Comparison of ENCODE assay signal across 8 mouse cellular contexts in the genomic region with DNA sequence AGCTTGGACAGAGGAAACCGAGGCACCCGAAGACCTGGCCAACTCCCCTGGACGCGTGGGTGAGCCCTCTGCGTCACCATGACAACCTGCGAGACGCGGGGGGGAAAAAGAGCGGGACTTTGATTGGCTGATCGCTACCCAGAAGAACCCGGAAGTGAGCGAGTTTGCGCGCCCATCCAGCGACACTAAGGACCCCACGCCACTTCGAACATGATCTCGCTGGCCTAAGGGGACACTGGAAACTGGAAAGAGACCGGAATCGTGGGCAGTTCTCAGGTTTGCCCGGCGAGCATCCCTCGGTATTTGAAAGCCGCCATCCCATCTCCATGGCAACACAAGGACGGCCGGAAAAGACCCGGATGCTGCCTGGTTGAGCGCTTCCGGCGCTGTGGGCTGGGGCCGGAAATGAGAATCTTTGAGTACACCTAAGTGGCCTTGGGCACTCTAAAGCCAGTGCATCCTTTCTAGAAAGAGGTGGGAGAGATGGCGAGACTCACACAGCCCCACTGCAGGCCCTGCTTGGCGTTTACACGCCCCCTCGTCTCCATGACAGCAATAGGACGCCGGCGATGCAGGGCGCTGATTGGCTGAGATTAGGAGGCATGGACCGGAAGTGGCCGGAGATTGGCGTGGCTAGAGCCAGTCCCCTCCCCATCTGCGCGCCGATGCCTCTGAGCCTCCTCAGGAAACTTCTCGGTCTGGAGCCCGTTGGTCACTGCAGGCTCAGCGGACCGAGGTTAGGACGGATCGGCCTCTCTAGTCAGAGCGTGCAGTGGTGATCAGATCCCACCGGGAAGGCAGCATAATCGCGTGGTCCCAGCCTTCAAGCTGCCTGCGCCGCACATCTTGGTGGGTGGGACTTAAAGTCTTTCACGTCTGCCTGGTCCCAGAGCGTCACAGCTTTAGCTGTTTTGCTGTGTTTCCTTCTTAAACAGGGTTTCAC. TPM values are rescaled to one million over a fixed set of nuclear protein-coding genes. Genes with fewer than 3 reads are reported as not detected.
A peak's percentile ranks its signal among the peaks of the same experiment; 100 is the strongest.
DNase-seq lines count a peak whose midpoint lies in the region; ATAC-seq and TF ChIP-seq lines count a peak whose summit lies in the region.

A gene (minus strand): TSS at position 80 of the 943 bp plus-strand sequence.

- peak; percentile 89 for DNase-seq in 416B (ENCODE audit: low read depth)
- peak; percentile 95 for DNase-seq in heart, adult 9 months (ENCODE audit: low spot score in 2 of 2)
- DNase-seq in monocyte, adult 2 months (ENCODE audit: low read depth in 1 of 2, low spot score in 2 of 2): peak; percentile 68 to 87
- DNase-seq in spleen, postnatal 36 days (ENCODE audit: low spot score in 2 of 2): peak; percentile 87 to 88

- H3K36me3 ChIP-seq in embryonic facial prominence, embryonic 15.5 days: no peaks in the 10 kb centered on the region
- no peaks in the 10 kb centered on the region for H3K36me3 ChIP-seq in kidney, embryonic 14.5 days (ENCODE audit: control insufficient read depth, insufficient read depth, low read length)
- peaks cover under 1% of the 10 kb centered on the region; the same call in 1 of the 2 replicates for H3K36me3 ChIP-seq in limb, embryonic 15.5 days

- H3K4me3 ChIP-seq in bone marrow, adult 2 months (replicated peaks; ENCODE audit: control insufficient read depth, low read depth, low read length): peak within 1 kb of the TSS; percentile 98
- peak within 1 kb of the TSS; percentile 83 for H3K4me3 ChIP-seq in embryonic facial prominence, embryonic 15.5 days (replicated peaks)
- peak within 1 kb of the TSS; percentile 77 for H3K4me3 ChIP-seq in kidney, embryonic 14.5 days (ENCODE audit: low read length)
- peak within 1 kb of the TSS; percentile 68 for H3K4me3 ChIP-seq in limb, embryonic 15.5 days

- peak within 1 kb of the TSS; percentile 54 for H3K9ac ChIP-seq in embryonic facial prominence, embryonic 15.5 days
- H3K9ac ChIP-seq in kidney, embryonic 14.5 days (ENCODE audit: low read depth, low read length): peak within 1 kb of the TSS; percentile 63
- peak within 1 kb of the TSS; percentile 47 for H3K9ac ChIP-seq in limb, embryonic 15.5 days

- no peaks in the 10 kb centered on the region for H3K27me3 ChIP-seq in embryonic facial prominence, embryonic 15.5 days
- H3K27me3 ChIP-seq in kidney, embryonic 14.5 days (ENCODE audit: control insufficient read depth, insufficient read depth, low read length): no peaks in the 10 kb centered on the region
- H3K27me3 ChIP-seq in limb, embryonic 15.5 days: no peaks in the 10 kb centered on the region

- TF ChIP-seq CTCF in bone marrow, adult 2 months (IDR thresholded peaks at IDR 0.05; ENCODE audit: control insufficient read depth, insufficient read depth, low read length): no peak

- no peaks in the 10 kb centered on the region for H3K9me3 ChIP-seq in embryonic facial prominence, embryonic 15.5 days (replicated peaks)
- 0 out of 2 replicates have a peak, but pooled peaks cover 2% of the 10 kb centered on the region for H3K9me3 ChIP-seq in kidney, embryonic 14.5 days (ENCODE audit: control insufficient read depth, low read length)
- H3K9me3 ChIP-seq in limb, embryonic 15.5 days: no peaks in the 10 kb centered on the region

- WGBS in bone marrow, adult 2 months: under 1% methylated on average over 59 of the region's 59 CpGs
- WGBS in embryonic facial prominence, embryonic 15.5 days: under 1% methylated on average over 59 of the region's 59 CpGs
- WGBS in kidney, embryonic 14.5 days: under 1% methylated on average over 59 of the region's 59 CpGs
- under 1% methylated on average over 59 of the region's 59 CpGs for WGBS in limb, embryonic 15.5 days

- TF ChIP-seq POLR2A in bone marrow, adult 2 months (IDR thresholded peaks at IDR 0.05; ENCODE audit: borderline replicate concordance, control insufficient read depth, low read depth, low read length): peak; percentile 48; the same call in 1 of the 2 replicates

- ATAC-seq in embryonic facial prominence, embryonic 15.5 days (ENCODE audit: insufficient number of reproducible peaks, low FRiP score, low TSS enrichment, low read depth): peak; percentile 94
- ATAC-seq in kidney, embryonic 14.5 days (ENCODE audit: low FRiP score, low TSS enrichment): peak; percentile 97
- ATAC-seq in limb, embryonic 15.5 days (ENCODE audit: insufficient number of reproducible peaks, low FRiP score, low TSS enrichment, low read depth): peak; percentile 92

- H3K27ac ChIP-seq in bone marrow, adult 2 months (ENCODE audit: control insufficient read depth, insufficient read depth, low read depth, low read length, poor library complexity): peak within 1 kb of the TSS; percentile 48
- peak within 1 kb of the TSS; percentile 86 for H3K27ac ChIP-seq in embryonic facial prominence, embryonic 15.5 days (replicated peaks)
- peak within 1 kb of the TSS; percentile 86 for H3K27ac ChIP-seq in kidney, embryonic 14.5 days (ENCODE audit: low read depth, low read length)
- H3K27ac ChIP-seq in limb, embryonic 15.5 days: peak within 1 kb of the TSS; percentile 76

- H3K4me1 ChIP-seq in bone marrow, adult 2 months (ENCODE audit: control insufficient read depth, insufficient read depth, low read length): no peaks in the 10 kb centered on the region; the same call in none of the 2 replicates
- peaks cover 17% of the 10 kb centered on the region for H3K4me1 ChIP-seq in embryonic facial prominence, embryonic 15.5 days
- H3K4me1 ChIP-seq in kidney, embryonic 14.5 days (ENCODE audit: control insufficient read depth, insufficient read depth, low read length): peaks cover 6% of the 10 kb centered on the region; the same call in 1 of the 2 replicates
- peaks cover 9% of the 10 kb centered on the region for H3K4me1 ChIP-seq in limb, embryonic 15.5 days

- H3K4me2 ChIP-seq in embryonic facial prominence, embryonic 15.5 days (replicated peaks): peak within 1 kb of the TSS; percentile 90
- H3K4me2 ChIP-seq in kidney, embryonic 14.5 days (replicated peaks; ENCODE audit: low read depth, low read length): peak within 1 kb of the TSS; percentile 82
- peak within 1 kb of the TSS; percentile 87 for H3K4me2 ChIP-seq in limb, embryonic 15.5 days

RNA-seq across cellular contexts. Expression of the gene that starts here (rescaled TPM):
- not detected in 2 replicates for polyA plus RNA-seq in bone marrow, adult 2 months (2011; ENCODE audit: insufficient read depth, insufficient read length, low replicate concordance, missing spikeins)
- polyA plus RNA-seq in embryonic facial prominence, embryonic 15.5 days (2015; fragmentation: Nextera tagmentation; extraction: Ambion mirVana): 143 and 159 TPM in 2 replicates
- 124 and 166 TPM in 2 replicates for polyA plus RNA-seq in kidney, embryonic 14.5 days (2014; fragmentation: Nextera tagmentation; extraction: Ambion mirVana)
- polyA plus RNA-seq in limb, embryonic 15.5 days (2015; fragmentation: Nextera tagmentation; extraction: Ambion mirVana): 136 and 149 TPM in 2 replicates

Comparison
In these comparisons a context has a peak if more than half of its experiments do, and no peak if none do; other contexts are left out.
1. Peak in every context shown above with its lines: DNase-seq, ATAC-seq, H3K4me3 ChIP-seq and H3K27ac ChIP-seq.
2. RNA of the gene that starts here (polyA plus RNA-seq): 124 to 166 TPM in kidney, embryonic 14.5 days, 136 to 149 TPM in limb, embryonic 15.5 days and 143 to 159 TPM in embryonic facial prominence, embryonic 15.5 days; not detected in bone marrow, adult 2 months; every median in the first group is over 10 times any median in the second.